Mouse (Mus musculus): ENCODE results near the gene Garem2.

DNA sequence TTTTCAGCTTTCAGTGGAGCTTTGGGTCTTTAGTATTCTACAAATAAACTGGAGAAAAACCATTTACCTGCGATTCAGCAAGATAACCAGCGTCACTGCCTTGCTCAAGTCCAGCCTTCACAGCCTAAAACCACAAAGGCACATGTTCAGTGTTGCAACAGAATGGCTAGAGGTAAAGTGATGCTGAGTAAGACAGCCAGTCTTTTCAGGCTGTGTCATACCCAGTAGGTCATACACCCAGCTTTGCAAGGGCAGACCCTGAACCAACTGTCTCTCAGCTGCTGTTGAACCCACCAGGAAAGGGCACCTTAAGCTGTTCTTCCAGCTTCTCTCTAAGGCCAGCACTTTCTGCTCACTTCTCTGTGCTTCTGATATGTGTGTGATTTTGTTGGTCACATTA is 27.2 kb downstream of the Garem2 start:
- TF ChIP-seq CTCF (conservative IDR thresholded peaks at IDR 0.05; ENCODE audit: insufficient read depth, insufficient read length, low read depth, low read length) = no peak
- TF ChIP-seq POLR2A (IDR thresholded peaks at IDR 0.05; ENCODE audit: low read depth, low read length) = no peak

Measured in kidney, adult 2 months (tissue).